Comparison of ENCODE assay signal across 12 mouse cellular contexts in the genomic region with DNA sequence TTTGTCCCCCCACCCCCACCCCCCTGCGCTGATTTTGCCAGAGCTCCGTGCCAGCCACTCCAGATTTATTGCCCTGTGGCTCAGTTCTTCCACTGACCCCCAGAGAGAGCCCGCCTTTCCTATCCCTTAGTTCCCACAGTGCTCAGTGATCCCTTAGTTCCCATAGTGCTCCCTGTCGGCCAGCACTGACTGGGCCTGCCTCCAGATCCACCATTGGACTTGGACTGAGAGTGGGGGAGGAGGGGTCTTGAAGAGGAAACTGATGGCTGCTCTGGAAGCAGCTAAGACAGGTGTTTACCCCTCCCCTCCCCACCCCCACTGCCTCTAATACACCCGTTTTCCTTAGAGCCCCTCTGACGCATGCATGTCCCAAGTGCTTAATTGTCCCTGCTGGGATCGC. TPM values are rescaled to one million over a fixed set of nuclear protein-coding genes. Genes with fewer than 3 reads are reported as not detected.
DNase-seq lines count a peak whose midpoint lies in the region; ATAC-seq and TF ChIP-seq lines count a peak whose summit lies in the region.
"Had no signal": no experiment of that assay in that cellular context is flagged by ENCODE, and none has a peak within 500 bp of the region (broad histone marks: within the 10 kb centered on the region; RNA-seq: fewer than 3 reads in every experiment).

No protein-coding gene starts in this region.

- H3K4me1 ChIP-seq in kidney, embryonic 14.5 days (ENCODE audit: control insufficient read depth, insufficient read depth, low read length), result peaks cover 7% of the 10 kb centered on the region; the same call in 1 of the 2 replicates
- H3K4me1 ChIP-seq in E14TG2a.4 (replicated peaks; ENCODE audit: low read depth, low read length), result peaks cover 44% of the 10 kb centered on the region
- no peaks in the 10 kb centered on the region for H3K4me1 ChIP-seq in embryonic facial prominence, embryonic 14.5 days (ENCODE audit: control insufficient read depth, insufficient read depth, low read length)
- peaks cover 33% of the 10 kb centered on the region for H3K4me1 ChIP-seq in limb, embryonic 10.5 days

- intact Hi-C loops in left cerebral cortex, postnatal 4 days (cut with DNase I), result no loop called here

- no peak for TF ChIP-seq CTCF in E14TG2a.4 (conservative IDR thresholded peaks at IDR 0.05; ENCODE audit: low read length)

- ATAC-seq in kidney, embryonic 14.5 days (ENCODE audit: low FRiP score, low TSS enrichment), result peak; percentile 44
- no peak for ATAC-seq in embryonic facial prominence, embryonic 14.5 days (ENCODE audit: low read depth)

- no peaks in the 10 kb centered on the region for H3K27me3 ChIP-seq in kidney, embryonic 14.5 days (ENCODE audit: control insufficient read depth, insufficient read depth, low read length)
- no peaks in the 10 kb centered on the region for H3K27me3 ChIP-seq in E14TG2a.4 (ENCODE audit: insufficient read depth, low read length)
- H3K27me3 ChIP-seq in embryonic facial prominence, embryonic 14.5 days (replicated peaks; ENCODE audit: control insufficient read depth, insufficient read depth, low read length), result no peaks in the 10 kb centered on the region
- H3K27me3 ChIP-seq in limb, embryonic 10.5 days (ENCODE audit: low read depth, poor library complexity, severe bottlenecking), result peaks cover 30% of the 10 kb centered on the region

- H3K9me3 ChIP-seq in kidney, embryonic 14.5 days (ENCODE audit: control insufficient read depth, low read length), result no peaks in the 10 kb centered on the region
- no peaks in the 10 kb centered on the region for H3K9me3 ChIP-seq in E14TG2a.4 (ENCODE audit: low read length)
- H3K9me3 ChIP-seq in embryonic facial prominence, embryonic 14.5 days (ENCODE audit: control insufficient read depth, low read length), result no peaks in the 10 kb centered on the region
- H3K9me3 ChIP-seq in limb, embryonic 10.5 days (replicated peaks), result no peaks in the 10 kb centered on the region

- H3K27ac ChIP-seq in kidney, embryonic 14.5 days (ENCODE audit: low read depth, low read length), result peak overlapping the region; percentile 11; the same call in 1 of the 2 replicates
- no peak overlapping the region for H3K27ac ChIP-seq in embryonic facial prominence, embryonic 14.5 days (replicated peaks; ENCODE audit: low read depth, low read length)
- H3K27ac ChIP-seq in limb, embryonic 10.5 days, result peak overlapping the region; percentile 5; the same call in 1 of the 2 replicates

- no peaks in the 10 kb centered on the region; the same call in 1 of the 2 replicates for H3K36me3 ChIP-seq in kidney, embryonic 14.5 days (ENCODE audit: control insufficient read depth, insufficient read depth, low read length)
- peaks cover 65% of the 10 kb centered on the region for H3K36me3 ChIP-seq in E14TG2a.4 (ENCODE audit: insufficient read depth, low read length)
- H3K36me3 ChIP-seq in embryonic facial prominence, embryonic 14.5 days (ENCODE audit: control insufficient read depth, insufficient read depth, low read length), result no peaks in the 10 kb centered on the region
- H3K36me3 ChIP-seq in limb, embryonic 10.5 days, result no peaks in the 10 kb centered on the region

- no peak for DNase-seq in kidney, adult 18-20 months
- no peak for DNase-seq in embryonic facial prominence, embryonic 14.5 days (ENCODE audit: low spot score)
- no peak for DNase-seq in limb, embryonic 10.5 days (ENCODE audit: low spot score)
- no peak for DNase-seq in left cerebral cortex, postnatal 4 days
- DNase-seq in layer of hippocampus, adult 18-20 months (ENCODE audit: low spot score in 2 of 2), result no peak
- no peak for DNase-seq in spleen, postnatal 14 days (ENCODE audit: low spot score in 2 of 2)
- DNase-seq: cerebellum, adult 2 months; heart, postnatal 10 days had no signal

- H3K4me3 ChIP-seq in kidney, embryonic 14.5 days (ENCODE audit: low read length), result peak overlapping the region; percentile 10; the same call in 1 of the 2 replicates
- H3K4me3 ChIP-seq in E14TG2a.4 (replicated peaks; ENCODE audit: low read length), result peak overlapping the region; percentile 35
- H3K4me3 ChIP-seq in embryonic facial prominence, embryonic 14.5 days (ENCODE audit: low read depth, low read length), result no peak overlapping the region
- H3K4me3 ChIP-seq in limb, embryonic 10.5 days, result peak overlapping the region; percentile 32

- H3K4me2 ChIP-seq in kidney, embryonic 14.5 days (replicated peaks; ENCODE audit: low read depth, low read length), result peak overlapping the region; percentile 25
- peak overlapping the region; percentile 20 for H3K4me2 ChIP-seq in embryonic facial prominence, embryonic 14.5 days (ENCODE audit: low read depth, low read length)

- no peak overlapping the region for H3K9ac ChIP-seq in kidney, embryonic 14.5 days (ENCODE audit: low read depth, low read length)
- H3K9ac ChIP-seq in embryonic facial prominence, embryonic 14.5 days (ENCODE audit: low read depth, low read length), result no peak overlapping the region

- WGBS in kidney, embryonic 14.5 days, result 11% methylated on average over 7 of the region's 7 CpGs
- 21% methylated on average over 7 of the region's 7 CpGs for WGBS in embryonic facial prominence, embryonic 14.5 days
- 12% methylated on average over 7 of the region's 7 CpGs for WGBS in limb, embryonic 10.5 days

RNA-seq across cellular contexts. Expression of a gene that starts 16.1 kb away (rescaled TPM):
- polyA plus RNA-seq in kidney, embryonic 14.5 days (2014; fragmentation: Nextera tagmentation; extraction: Ambion mirVana), result 0.38 and 0.49 TPM in 2 replicates
- 0.85 and 1.3 TPM in 2 replicates for polyA plus RNA-seq in embryonic facial prominence, embryonic 14.5 days (2014; fragmentation: Nextera tagmentation; extraction: Ambion mirVana)
- 0.09 TPM in 1 of 2 replicates, not detected in the other for polyA plus RNA-seq in limb, embryonic 10.5 days (2016; fragmentation: Nextera tagmentation; extraction: Ambion mirVana)
- 1 to 10 TPM; 2.8 to 3.4 TPM for total RNA-seq in left cerebral cortex, postnatal 4 days (2021)
- 1 to 10 TPM; 1.7 to 1.9 TPM for total RNA-seq in layer of hippocampus, adult 18-20 months (2021)

RNA-seq across cellular contexts. Expression of a gene that starts 16.3 kb away (rescaled TPM):
- polyA plus RNA-seq in kidney, embryonic 14.5 days (2014; fragmentation: Nextera tagmentation; extraction: Ambion mirVana), result 2.4 and 4.1 TPM in 2 replicates
- polyA plus RNA-seq in embryonic facial prominence, embryonic 14.5 days (2014; fragmentation: Nextera tagmentation; extraction: Ambion mirVana), result 3.0 and 3.4 TPM in 2 replicates
- polyA plus RNA-seq in limb, embryonic 10.5 days (2016; fragmentation: Nextera tagmentation; extraction: Ambion mirVana), result 1.8 and 1.9 TPM in 2 replicates
- total RNA-seq in left cerebral cortex, postnatal 4 days (2021), result 1 to 10 TPM; 4.4 to 5.9 TPM
- total RNA-seq in layer of hippocampus, adult 18-20 months (2021), result 1 to 10 TPM; 7.7 to 8.4 TPM

RNA-seq across cellular contexts. Expression of a gene that starts 20.7 kb away (rescaled TPM):
- not detected in 2 replicates for polyA plus RNA-seq in kidney, embryonic 14.5 days (2014; fragmentation: Nextera tagmentation; extraction: Ambion mirVana)
- not detected in 2 replicates for polyA plus RNA-seq in embryonic facial prominence, embryonic 14.5 days (2014; fragmentation: Nextera tagmentation; extraction: Ambion mirVana)
- not detected in 2 replicates for polyA plus RNA-seq in limb, embryonic 10.5 days (2016; fragmentation: Nextera tagmentation; extraction: Ambion mirVana)
- total RNA-seq in left cerebral cortex, postnatal 4 days (2021), result not detected
- total RNA-seq in layer of hippocampus, adult 18-20 months (2021), result not detected
- total RNA-seq: heart, postnatal 10 days; layer of hippocampus, postnatal 14 days had no signal
- polyA plus RNA-seq: cerebellum, adult 2 months; urinary bladder, adult 2 months had no signal

RNA-seq across cellular contexts. Expression of a gene that starts 38.2 kb away (rescaled TPM):
- 0.24 and 1.1 TPM in 2 replicates for polyA plus RNA-seq in kidney, embryonic 14.5 days (2014; fragmentation: Nextera tagmentation; extraction: Ambion mirVana)
- 0.31 TPM in 1 of 2 replicates, not detected in the other for polyA plus RNA-seq in embryonic facial prominence, embryonic 14.5 days (2014; fragmentation: Nextera tagmentation; extraction: Ambion mirVana)
- 0.69 and 0.83 TPM in 2 replicates for polyA plus RNA-seq in limb, embryonic 10.5 days (2016; fragmentation: Nextera tagmentation; extraction: Ambion mirVana)
- total RNA-seq in left cerebral cortex, postnatal 4 days (2021), result not detected
- total RNA-seq in layer of hippocampus, adult 18-20 months (2021), result 1 to 10 TPM; 1.6 to 2.1 TPM
- total RNA-seq: heart, postnatal 10 days had no signal
- polyA plus RNA-seq: urinary bladder, adult 2 months had no signal

RNA-seq across cellular contexts. Expression of a gene that starts 50.0 kb away (rescaled TPM):
- polyA plus RNA-seq in kidney, embryonic 14.5 days (2014; fragmentation: Nextera tagmentation; extraction: Ambion mirVana), result not detected in 2 replicates
- 0.62 and 0.63 TPM in 2 replicates for polyA plus RNA-seq in embryonic facial prominence, embryonic 14.5 days (2014; fragmentation: Nextera tagmentation; extraction: Ambion mirVana)
- not detected in 2 replicates for polyA plus RNA-seq in limb, embryonic 10.5 days (2016; fragmentation: Nextera tagmentation; extraction: Ambion mirVana)
- under 1 TPM in 1 of 2 experiments, not detected in 1; 0.54 TPM for total RNA-seq in left cerebral cortex, postnatal 4 days (2021)
- 1 to 10 TPM in 1 of 2 experiments, under 1 TPM in 1; 0.18 to 1.1 TPM for total RNA-seq in layer of hippocampus, adult 18-20 months (2021)
- total RNA-seq: heart, postnatal 10 days had no signal
- polyA plus RNA-seq: urinary bladder, adult 2 months had no signal
